Mouse (Mus musculus): Measurements from ENCODE around the gene Yrdc.

The Yrdc gene

DNA sequence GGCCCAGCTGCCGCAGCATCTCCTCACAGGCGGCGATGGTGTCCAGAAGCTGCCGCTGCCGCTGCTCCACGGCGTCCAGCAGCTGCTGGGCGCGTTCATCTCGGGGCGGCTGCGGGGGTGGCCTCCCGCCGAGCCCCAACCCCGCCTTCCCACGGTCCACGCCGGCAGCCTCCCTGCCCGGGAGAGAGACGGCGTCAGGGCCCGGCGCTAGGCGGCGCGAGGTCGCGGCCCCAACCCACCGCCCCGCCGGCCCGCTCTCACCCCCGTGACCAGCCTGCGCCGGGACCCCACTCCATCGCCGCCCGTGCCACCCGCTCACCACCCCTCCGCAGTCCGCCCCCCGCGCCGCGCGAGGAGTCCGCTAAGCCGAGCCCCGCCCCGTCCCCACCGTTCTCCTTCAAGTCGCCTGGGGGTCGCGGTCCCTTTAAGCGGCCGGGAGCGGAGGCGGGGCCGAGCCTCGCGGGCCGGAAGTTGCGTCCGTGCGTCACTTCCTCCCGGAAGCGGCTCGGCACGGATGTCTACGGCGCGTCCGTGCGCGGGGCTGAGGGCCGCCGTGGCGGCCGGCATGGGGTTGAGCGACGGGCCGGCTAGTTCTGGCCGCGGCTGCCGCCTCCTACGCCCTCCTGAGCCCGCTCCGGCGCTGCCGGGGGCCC, at the start of gene Yrdc:
TSS of gene Yrdc (plus strand) at position 419 of the 653 bp plus-strand sequence.
- peak; percentile 94 for DNase-seq (ENCODE audit: low read depth, low spot score)
- Histone ChIP-seq H3K27me3 (ENCODE audit: control insufficient read depth, insufficient read depth, low read length, poor library complexity, severe bottlenecking) (no peaks in the 10 kb centered on the region), H3K36me3 (ENCODE audit: control insufficient read depth, insufficient read depth, low read length, poor library complexity, severe bottlenecking) (peaks cover 2% of the 10 kb centered on the region)

- H3K36me3 ChIP-seq (ENCODE audit: control insufficient read depth, insufficient read depth, low read length, poor library complexity, severe bottlenecking): no peaks in the 10 kb centered on the region; the same call in none of the 2 replicates
These were observed 48.7 kb upstream of the Yrdc start, which contains the start of gene Mtf1 for GRCm38 (mm10) chr4:124801552-124802308. Gene Mtf1, plus strand, starts transcription at chr4:124802104.

GRCm38 (mm10) chr4:124802309-124803260, 47.9 kb upstream of the Yrdc start:
- H3K27me3 ChIP-seq (ENCODE audit: control insufficient read depth, insufficient read depth, low read length, poor library complexity, severe bottlenecking): no peaks in the 10 kb centered on the region
- DNase-seq (ENCODE audit: low read depth, low spot score): peak; percentile 98
- H3K36me3 ChIP-seq (ENCODE audit: control insufficient read depth, insufficient read depth, low read length, poor library complexity, severe bottlenecking): no peaks in the 10 kb centered on the region; the same call in none of the 2 replicates

More at GRCm38 (mm10) chr4:124801552-124802308, 48.7 kb upstream of the Yrdc start, which contains the start of gene Mtf1:
- no peaks in the 10 kb centered on the region for H3K27me3 ChIP-seq (ENCODE audit: control insufficient read depth, insufficient read depth, low read length, poor library complexity, severe bottlenecking)
- DNase-seq (ENCODE audit: low read depth, low spot score): peak; percentile 91

DNA sequence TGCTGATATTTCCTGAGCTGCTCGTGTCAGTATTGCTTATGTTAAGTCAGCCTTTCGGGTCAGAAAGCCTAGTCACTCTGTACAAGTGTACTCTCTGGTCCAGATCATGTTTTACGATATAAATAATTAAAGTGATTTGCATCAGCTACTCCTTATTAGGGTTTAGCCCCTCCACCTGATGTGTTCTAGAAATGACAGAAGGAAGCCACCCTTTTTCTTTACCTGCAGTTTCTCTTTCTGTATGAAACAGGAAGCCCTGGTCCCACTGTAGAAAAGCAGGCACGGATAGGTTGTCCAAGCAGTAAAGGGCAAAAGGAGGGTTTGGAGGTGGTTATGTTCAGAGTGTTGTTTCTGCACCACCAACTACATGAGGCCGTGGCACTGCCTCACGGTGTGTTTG, 47.1 kb upstream of the Yrdc start:
- peak; percentile 20 for DNase-seq (ENCODE audit: low read depth, low spot score)
- Histone ChIP-seq H3K36me3 (ENCODE audit: control insufficient read depth, insufficient read depth, low read length, poor library complexity, severe bottlenecking) (no peaks in the 10 kb centered on the region; the same call in none of the 2 replicates), H3K27me3 (ENCODE audit: control insufficient read depth, insufficient read depth, low read length, poor library complexity, severe bottlenecking) (no peaks in the 10 kb centered on the region)

GRCm38 (mm10) chr4:124808511-124808910, 42.0 kb upstream of the Yrdc start:
- Histone ChIP-seq H3K27me3 (ENCODE audit: control insufficient read depth, insufficient read depth, low read length, poor library complexity, severe bottlenecking) (no peaks in the 10 kb centered on the region), H3K36me3 (ENCODE audit: control insufficient read depth, insufficient read depth, low read length, poor library complexity, severe bottlenecking) (no peaks in the 10 kb centered on the region; the same call in 1 of the 2 replicates)
- DNase-seq (ENCODE audit: low read depth, low spot score): no peak

DNA sequence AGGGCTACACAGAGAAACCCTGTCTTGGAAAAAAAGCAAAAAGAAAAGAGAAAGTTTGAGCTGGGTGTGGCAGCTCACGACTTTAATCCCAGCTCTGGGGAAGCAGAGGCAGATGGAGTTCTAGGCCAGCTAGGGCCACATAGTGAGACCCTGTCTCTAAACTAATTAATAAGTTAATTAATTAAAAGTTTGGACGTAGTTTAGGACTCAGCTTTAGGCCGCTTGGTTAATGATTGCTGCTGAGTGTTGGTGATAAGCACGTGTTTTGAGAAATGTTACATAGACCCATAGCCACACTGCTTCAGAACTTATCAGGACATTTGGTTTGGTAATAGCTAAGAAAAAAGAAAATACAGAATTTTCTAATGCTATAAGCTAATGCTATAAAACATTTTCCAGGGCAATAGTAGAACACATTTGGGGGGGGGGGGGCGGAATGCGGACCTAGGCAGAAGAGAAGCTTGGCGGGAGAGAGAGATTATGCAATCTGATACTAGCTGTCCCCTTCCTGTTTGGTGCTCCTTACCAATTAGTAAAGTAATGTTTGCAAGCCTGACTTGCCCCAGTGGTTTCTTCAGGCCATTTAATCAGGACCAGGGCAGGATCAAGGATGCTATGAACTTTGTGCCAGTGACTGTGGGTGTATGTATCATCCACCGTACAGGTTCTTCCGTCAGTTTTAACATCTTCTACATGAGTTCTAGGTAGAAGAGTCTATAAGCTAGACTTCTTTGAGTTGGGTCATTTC, 41.2 kb upstream of the Yrdc start:
- H3K27me3 ChIP-seq (ENCODE audit: control insufficient read depth, insufficient read depth, low read length, poor library complexity, severe bottlenecking): no peaks in the 10 kb centered on the region
- no peak for DNase-seq (ENCODE audit: low read depth, low spot score)

DNA sequence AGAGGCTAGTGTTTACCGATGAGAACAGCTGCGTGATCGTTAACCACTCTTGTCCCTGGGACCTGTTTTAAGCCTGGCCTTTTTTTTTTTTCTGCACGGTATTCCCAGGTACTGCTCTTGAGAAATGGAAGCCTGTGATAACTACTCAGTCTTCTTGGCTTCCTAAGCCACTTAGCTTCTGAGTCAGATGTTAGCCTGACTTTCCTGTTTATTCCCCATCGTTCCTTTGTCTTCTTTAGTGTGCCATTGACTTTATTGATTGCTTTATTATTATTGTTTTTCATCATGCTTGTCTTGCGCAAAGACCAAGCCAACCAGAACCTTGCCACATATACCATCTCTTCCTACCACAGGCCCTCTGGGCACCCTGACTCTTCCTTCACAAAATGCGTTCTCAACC, 40.4 kb upstream of the Yrdc start:
- no peak for DNase-seq (ENCODE audit: low read depth, low spot score)
- H3K36me3 ChIP-seq (ENCODE audit: control insufficient read depth, insufficient read depth, low read length, poor library complexity, severe bottlenecking): no peaks in the 10 kb centered on the region; the same call in none of the 2 replicates
- no peaks in the 10 kb centered on the region for H3K27me3 ChIP-seq (ENCODE audit: control insufficient read depth, insufficient read depth, low read length, poor library complexity, severe bottlenecking)

More for the DNA sequence above, 41.2 kb upstream of the Yrdc start:
- no peaks in the 10 kb centered on the region; the same call in 1 of the 2 replicates for H3K36me3 ChIP-seq (ENCODE audit: control insufficient read depth, insufficient read depth, low read length, poor library complexity, severe bottlenecking)

- H3K36me3 ChIP-seq (ENCODE audit: control insufficient read depth, insufficient read depth, low read length, poor library complexity, severe bottlenecking): no peaks in the 10 kb centered on the region; the same call in 1 of the 2 replicates
- no peak for DNase-seq (ENCODE audit: low read depth, low spot score)
- no peaks in the 10 kb centered on the region for H3K27me3 ChIP-seq (ENCODE audit: control insufficient read depth, insufficient read depth, low read length, poor library complexity, severe bottlenecking)
These were observed 39.0 kb upstream of the Yrdc start for GRCm38 (mm10) chr4:124811347-124811975.

DNA sequence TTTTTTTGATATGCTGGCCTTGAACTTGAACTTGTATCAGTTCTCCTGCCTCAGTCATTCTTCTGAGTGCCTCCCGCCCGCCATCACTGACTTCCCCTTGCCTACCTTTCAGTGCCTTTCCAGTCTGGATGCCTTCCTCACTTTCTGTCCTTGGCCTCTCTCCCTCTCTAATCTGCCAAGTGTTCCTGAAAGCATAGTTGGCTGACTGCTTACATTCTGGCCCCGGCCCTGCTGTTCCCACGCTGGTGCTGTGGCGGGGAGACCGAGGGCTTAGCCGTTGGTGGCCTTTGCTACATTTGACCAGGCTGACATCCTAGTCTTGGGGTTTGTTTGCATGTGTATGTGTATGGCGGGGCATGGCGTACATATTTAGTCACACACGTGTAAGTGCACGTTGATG, 34.6 kb upstream of the Yrdc start:
- Histone ChIP-seq H3K36me3 (ENCODE audit: control insufficient read depth, insufficient read depth, low read length, poor library complexity, severe bottlenecking) (no peaks in the 10 kb centered on the region; the same call in 1 of the 2 replicates), H3K27me3 (ENCODE audit: control insufficient read depth, insufficient read depth, low read length, poor library complexity, severe bottlenecking) (no peaks in the 10 kb centered on the region)
- no peak for DNase-seq (ENCODE audit: low read depth, low spot score)

DNA sequence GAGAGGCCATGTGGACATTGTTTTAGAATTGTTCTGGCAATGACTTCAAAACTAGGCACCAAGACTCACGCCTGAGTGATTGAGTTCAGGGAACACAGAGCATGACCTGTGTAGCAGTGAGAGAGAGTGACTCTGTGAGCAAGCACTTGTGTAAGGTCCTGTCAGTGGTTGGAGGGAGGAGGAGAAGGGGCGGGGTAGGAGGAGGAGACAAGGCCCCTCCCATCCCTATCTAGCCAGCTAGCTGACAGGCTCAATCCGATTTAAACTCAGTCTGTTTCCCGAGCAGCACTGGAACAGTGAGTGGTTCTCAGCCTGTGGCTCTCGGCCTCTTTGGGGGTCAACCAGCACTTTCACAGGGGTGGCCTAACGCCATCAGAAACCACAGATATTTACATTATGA, 32.7 kb upstream of the Yrdc start:
- no peaks in the 10 kb centered on the region for H3K27me3 ChIP-seq (ENCODE audit: control insufficient read depth, insufficient read depth, low read length, poor library complexity, severe bottlenecking)
- DNase-seq (ENCODE audit: low read depth, low spot score): no peak

DNA sequence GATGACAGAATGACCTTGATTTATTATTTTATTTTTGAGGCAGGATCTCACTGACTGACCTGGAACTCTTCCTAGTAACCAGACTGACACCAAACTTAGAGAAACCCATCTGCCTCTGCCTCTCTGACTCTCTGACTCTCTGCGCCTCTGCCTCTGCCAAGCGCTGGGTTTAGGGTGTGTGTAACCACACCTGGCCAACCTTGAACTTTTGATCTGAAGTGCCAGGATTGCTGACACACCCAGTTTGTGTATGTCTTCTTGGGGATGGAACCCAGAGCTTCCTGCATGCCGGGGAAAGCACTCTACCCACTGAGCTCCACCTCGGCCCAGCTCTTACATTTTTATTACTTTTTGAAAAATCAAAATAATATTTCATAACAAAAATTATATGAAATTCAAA, 31.6 kb upstream of the Yrdc start:
- no peak for DNase-seq (ENCODE audit: low read depth, low spot score)
- Histone ChIP-seq H3K36me3 (ENCODE audit: control insufficient read depth, insufficient read depth, low read length, poor library complexity, severe bottlenecking) (no peaks in the 10 kb centered on the region; the same call in 1 of the 2 replicates), H3K27me3 (ENCODE audit: control insufficient read depth, insufficient read depth, low read length, poor library complexity, severe bottlenecking) (no peaks in the 10 kb centered on the region)

More for the DNA sequence above, 32.7 kb upstream of the Yrdc start:
- H3K36me3 ChIP-seq (ENCODE audit: control insufficient read depth, insufficient read depth, low read length, poor library complexity, severe bottlenecking): no peaks in the 10 kb centered on the region; the same call in 1 of the 2 replicates

DNA sequence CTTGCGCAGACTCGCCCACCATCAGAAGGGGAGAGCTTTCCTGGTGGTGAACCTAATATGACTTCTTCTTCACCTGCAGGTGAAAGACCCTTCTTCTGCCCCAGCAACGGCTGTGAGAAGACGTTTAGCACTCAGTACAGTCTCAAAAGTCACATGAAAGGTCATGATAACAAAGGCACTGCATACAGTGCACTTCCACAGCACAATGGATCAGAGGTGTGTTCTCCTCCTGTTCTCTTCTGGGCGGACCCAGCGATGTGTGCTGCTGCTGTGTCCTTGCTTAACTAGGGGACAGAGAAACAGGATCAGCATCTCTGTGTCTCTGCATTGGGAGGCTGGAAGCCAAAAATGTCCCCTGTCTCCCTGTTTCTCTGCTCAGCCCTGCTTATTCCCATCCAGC, 25.5 kb upstream of the Yrdc start:
- DNase-seq (ENCODE audit: low read depth, low spot score): no peak
- H3K36me3 ChIP-seq (ENCODE audit: control insufficient read depth, insufficient read depth, low read length, poor library complexity, severe bottlenecking): peaks cover 2% of the 10 kb centered on the region
- no peaks in the 10 kb centered on the region for H3K27me3 ChIP-seq (ENCODE audit: control insufficient read depth, insufficient read depth, low read length, poor library complexity, severe bottlenecking)

GRCm38 (mm10) chr4:124825371-124825965, 25.0 kb upstream of the Yrdc start:
- Histone ChIP-seq H3K36me3 (ENCODE audit: control insufficient read depth, insufficient read depth, low read length, poor library complexity, severe bottlenecking) (peaks cover 2% of the 10 kb centered on the region), H3K27me3 (ENCODE audit: control insufficient read depth, insufficient read depth, low read length, poor library complexity, severe bottlenecking) (no peaks in the 10 kb centered on the region)
- DNase-seq (ENCODE audit: low read depth, low spot score): no peak
